Mouse (Mus musculus): Measurements from ENCODE around the gene Cadm1. TPM values are rescaled to one million over a fixed set of nuclear protein-coding genes. Genes with fewer than 3 reads are reported as not detected.

The Cadm1 gene
- polyA plus RNA-seq, 1 experiment from 2014 or later = 82.9 TPM

DNA sequence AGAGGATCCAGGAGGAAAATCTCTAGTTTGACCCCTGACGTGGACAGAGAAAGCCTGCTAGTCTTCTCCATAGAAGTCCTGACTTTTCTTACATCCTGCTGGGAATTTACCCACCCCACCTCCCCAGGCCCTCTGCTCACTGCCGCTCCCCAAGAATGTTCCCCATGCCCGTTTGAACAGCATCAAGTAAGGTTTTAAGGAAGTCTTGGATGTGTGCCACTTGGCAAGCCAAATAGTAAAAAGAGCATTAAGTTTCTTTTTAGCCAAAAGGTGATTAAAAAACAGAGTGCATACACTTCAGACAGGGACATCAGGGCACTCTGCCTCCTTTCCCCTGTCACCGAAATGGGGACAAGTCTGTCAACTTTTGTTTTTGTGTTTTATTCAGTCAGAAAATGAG is 299.9 kb downstream of the Cadm1 start:
- H3K4me3 ChIP-seq = no peak overlapping the region
- H3K9me3 ChIP-seq = no peaks in the 10 kb centered on the region
- H3K4me2 ChIP-seq = 0 out of 2 replicates have a peak overlapping the region, but pooled peaks have one; percentile 49
- WGBS = 24% methylated on average over 4 of the region's 4 CpGs
- H3K27me3 ChIP-seq = no peaks in the 10 kb centered on the region
- peak overlapping the region; percentile 25 for H3K27ac ChIP-seq
- H3K36me3 ChIP-seq = no peaks in the 10 kb centered on the region
- ATAC-seq (ENCODE audit: borderline replicate concordance, extremely low read depth, low FRiP score, low TSS enrichment) = no peak
- no peak overlapping the region for H3K9ac ChIP-seq
- H3K4me1 ChIP-seq = peaks cover 31% of the 10 kb centered on the region

DNA sequence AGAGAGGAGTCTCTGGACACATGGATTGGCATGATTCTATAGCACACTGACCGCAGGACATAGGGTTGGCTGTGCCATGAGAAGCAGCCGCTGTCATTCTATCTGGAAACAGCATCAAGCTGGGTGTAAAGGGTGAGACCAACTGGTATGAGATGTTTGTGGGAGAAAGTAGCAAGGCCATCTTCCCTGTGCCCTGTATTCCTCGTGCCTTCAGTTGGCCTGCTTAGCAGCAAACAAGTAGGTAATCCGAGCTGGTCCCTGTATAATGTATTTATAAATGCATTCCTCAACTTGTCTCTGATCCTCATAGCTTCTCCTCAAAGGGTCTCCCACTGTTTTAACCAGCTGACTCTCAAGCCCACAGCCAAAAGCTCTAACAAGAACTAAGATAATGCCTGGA is 301.4 kb downstream of the Cadm1 start:
- 54% methylated on average over 4 of the region's 4 CpGs for WGBS
- no peak overlapping the region for H3K27ac ChIP-seq
- no peaks in the 10 kb centered on the region for H3K27me3 ChIP-seq
- H3K9me3 ChIP-seq = no peaks in the 10 kb centered on the region
- ATAC-seq (ENCODE audit: borderline replicate concordance, extremely low read depth, low FRiP score, low TSS enrichment) = no peak
- H3K4me1 ChIP-seq = peaks cover 31% of the 10 kb centered on the region
- no peak overlapping the region for H3K4me3 ChIP-seq
- H3K9ac ChIP-seq = no peak overlapping the region
- no peak overlapping the region for H3K4me2 ChIP-seq
- H3K36me3 ChIP-seq = no peaks in the 10 kb centered on the region

DNA sequence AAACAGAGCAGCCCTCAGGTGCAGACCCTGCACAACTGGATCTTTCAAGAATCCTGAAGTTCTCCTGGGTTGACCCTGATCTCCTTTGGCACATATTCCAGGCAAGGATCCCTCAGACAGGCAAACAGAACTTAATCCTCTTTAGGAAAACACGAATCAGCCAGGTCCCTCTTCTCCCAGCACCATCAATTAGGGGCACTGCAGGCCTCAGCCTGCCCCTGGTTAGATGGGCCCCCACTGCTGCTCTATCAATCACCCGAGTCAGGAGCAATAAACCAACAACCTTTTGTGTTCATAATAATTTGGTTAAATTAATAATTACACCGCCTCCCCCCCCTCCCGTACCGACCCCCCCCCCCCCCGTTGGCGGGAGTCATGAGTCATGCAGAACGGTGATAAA is 308.2 kb downstream of the Cadm1 start:
- H3K9me3 ChIP-seq = no peaks in the 10 kb centered on the region
- H3K4me3 ChIP-seq = no peak overlapping the region
- 12% methylated on average over 8 of the region's 8 CpGs for WGBS
- no peak overlapping the region for H3K27ac ChIP-seq
- H3K4me2 ChIP-seq = no peak overlapping the region
- no peaks in the 10 kb centered on the region for H3K36me3 ChIP-seq
- H3K9ac ChIP-seq = no peak overlapping the region
- no peaks in the 10 kb centered on the region for H3K27me3 ChIP-seq
- no peak for ATAC-seq (ENCODE audit: borderline replicate concordance, extremely low read depth, low FRiP score, low TSS enrichment)
- H3K4me1 ChIP-seq = no peaks in the 10 kb centered on the region

DNA sequence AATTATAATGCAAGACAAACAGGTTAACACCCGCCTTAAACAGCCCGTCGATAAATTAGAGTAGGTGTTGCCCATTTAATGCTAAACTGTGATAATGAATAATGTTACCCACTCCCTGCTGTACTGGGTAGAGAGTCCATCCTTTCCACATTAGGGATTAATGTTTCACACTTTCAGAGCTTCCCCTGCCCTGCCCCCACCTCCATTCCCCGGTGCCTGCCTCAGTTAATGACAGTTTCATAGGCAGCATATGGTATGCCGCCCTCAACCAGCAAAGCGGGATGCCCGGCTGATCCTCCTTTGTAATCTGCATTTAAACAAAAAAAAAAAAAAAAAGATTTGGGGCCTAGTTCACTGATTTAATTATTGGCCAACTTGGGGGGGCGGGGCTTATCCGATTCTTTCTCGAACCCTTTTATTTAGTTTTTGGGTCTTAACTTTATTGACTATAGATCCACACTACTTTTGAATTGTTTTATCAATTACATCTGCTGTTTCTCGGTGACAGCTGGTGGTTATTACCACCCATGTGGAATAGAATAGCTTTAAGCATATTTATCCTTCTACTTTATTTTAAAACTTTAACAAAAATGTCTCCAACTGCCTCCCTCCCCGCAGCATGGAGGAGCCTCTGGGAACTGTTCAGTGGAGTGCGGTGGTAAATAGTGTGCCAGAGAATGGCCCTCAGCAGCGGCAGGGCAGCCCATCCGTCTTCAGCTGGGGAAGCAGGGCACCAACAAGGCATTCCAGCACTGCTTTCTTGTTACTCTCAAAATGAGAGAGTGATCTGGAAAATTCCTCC is 309.1 kb downstream of the Cadm1 start:
- H3K4me2 ChIP-seq = no peak overlapping the region
- H3K36me3 ChIP-seq = no peaks in the 10 kb centered on the region
- peak overlapping the region; percentile 16; the same call in 1 of the 2 replicates for H3K27ac ChIP-seq
- H3K4me1 ChIP-seq = no peaks in the 10 kb centered on the region
- H3K27me3 ChIP-seq = no peaks in the 10 kb centered on the region
- WGBS = 40% methylated on average over 15 of the region's 15 CpGs
- ATAC-seq (ENCODE audit: borderline replicate concordance, extremely low read depth, low FRiP score, low TSS enrichment) = no peak
- H3K4me3 ChIP-seq = no peak overlapping the region
- no peak overlapping the region for H3K9ac ChIP-seq
- no peaks in the 10 kb centered on the region for H3K9me3 ChIP-seq

DNA sequence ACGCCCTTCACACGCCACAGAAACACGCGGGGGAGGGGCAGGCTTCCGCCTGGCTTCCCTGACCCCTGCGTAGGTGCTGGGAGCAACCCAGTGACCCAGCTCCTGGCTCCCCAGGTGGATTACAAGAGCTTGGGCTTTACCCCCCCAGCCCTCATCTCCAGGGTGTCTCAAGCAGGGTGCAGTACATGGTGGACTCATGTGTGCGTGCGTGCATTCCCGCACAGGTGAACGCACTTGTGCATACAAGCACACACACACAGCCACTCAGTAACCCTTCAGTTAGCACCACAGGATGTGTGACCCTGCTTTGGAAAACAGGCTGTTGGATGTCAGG is 309.7 kb downstream of the Cadm1 start:
- Histone ChIP-seq H3K27me3 (no peaks in the 10 kb centered on the region), H3K4me3 (no peak overlapping the region), H3K4me2 (no peak overlapping the region), H3K9me3 (no peaks in the 10 kb centered on the region), H3K4me1 (no peaks in the 10 kb centered on the region), H3K27ac (peak overlapping the region; percentile 16; the same call in 1 of the 2 replicates), H3K9ac (no peak overlapping the region), H3K36me3 (no peaks in the 10 kb centered on the region)
- ATAC-seq (ENCODE audit: borderline replicate concordance, extremely low read depth, low FRiP score, low TSS enrichment) = 0 out of 2 replicates have a peak, but pooled peaks have one; percentile 35
- WGBS = 63% methylated on average over 10 of the region's 10 CpGs

DNA sequence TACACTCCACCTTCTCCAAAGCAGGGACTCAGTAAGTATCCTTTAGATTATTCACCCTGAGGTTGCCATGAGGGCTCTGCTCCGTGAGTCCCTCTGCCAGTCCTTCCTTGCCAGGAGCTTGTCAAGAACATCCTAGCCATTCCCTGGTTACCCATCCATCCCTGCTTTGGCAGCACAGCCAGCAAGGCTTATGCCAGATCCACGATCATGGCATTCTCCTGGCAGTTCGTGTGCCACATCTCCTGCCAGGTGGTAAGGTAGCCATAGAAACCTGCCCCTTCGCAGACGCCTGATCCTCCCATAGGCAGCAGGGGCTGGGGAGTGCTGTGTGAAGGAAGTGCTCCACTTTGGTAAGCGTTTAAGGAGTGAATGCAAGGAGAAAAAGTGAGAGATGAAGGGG is 313.4 kb downstream of the Cadm1 start:
- ATAC-seq (ENCODE audit: borderline replicate concordance, extremely low read depth, low FRiP score, low TSS enrichment) = no peak
- H3K27me3 ChIP-seq = no peaks in the 10 kb centered on the region
- no peak overlapping the region for H3K4me2 ChIP-seq
- no peaks in the 10 kb centered on the region for H3K36me3 ChIP-seq
- no peaks in the 10 kb centered on the region for H3K4me1 ChIP-seq
- no peak overlapping the region for H3K9ac ChIP-seq
- no peak overlapping the region for H3K4me3 ChIP-seq
- 78% methylated on average over 6 of the region's 6 CpGs for WGBS
- no peaks in the 10 kb centered on the region for H3K9me3 ChIP-seq
- no peak overlapping the region for H3K27ac ChIP-seq

DNA sequence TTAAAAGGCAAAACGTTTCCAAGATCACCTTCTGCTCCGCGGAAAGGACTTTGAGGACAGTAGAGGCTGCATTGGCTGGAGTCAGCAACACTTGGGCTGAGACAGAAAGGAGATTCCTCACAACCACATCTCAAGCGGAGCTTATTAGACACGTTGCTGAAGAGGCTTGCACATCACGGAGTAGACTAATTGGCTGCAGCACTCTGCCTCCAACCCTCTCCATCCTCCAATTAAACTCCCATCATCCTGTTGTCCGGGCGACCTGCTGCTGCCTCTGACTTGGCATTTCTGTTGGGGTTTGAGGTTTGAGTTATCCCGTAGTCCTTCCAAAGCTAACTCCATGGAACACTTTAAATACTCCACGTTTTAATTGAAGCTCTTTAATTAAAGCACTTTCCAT is 316.3 kb downstream of the Cadm1 start:
- Histone ChIP-seq H3K4me3 (no peak overlapping the region), H3K36me3 (no peaks in the 10 kb centered on the region), H3K4me2 (no peak overlapping the region), H3K9ac (no peak overlapping the region), H3K9me3 (no peaks in the 10 kb centered on the region), H3K4me1 (no peaks in the 10 kb centered on the region), H3K27ac (no peak overlapping the region), H3K27me3 (no peaks in the 10 kb centered on the region)
- ATAC-seq (ENCODE audit: borderline replicate concordance, extremely low read depth, low FRiP score, low TSS enrichment) = no peak
- 74% methylated on average over 10 of the region's 10 CpGs for WGBS

DNA sequence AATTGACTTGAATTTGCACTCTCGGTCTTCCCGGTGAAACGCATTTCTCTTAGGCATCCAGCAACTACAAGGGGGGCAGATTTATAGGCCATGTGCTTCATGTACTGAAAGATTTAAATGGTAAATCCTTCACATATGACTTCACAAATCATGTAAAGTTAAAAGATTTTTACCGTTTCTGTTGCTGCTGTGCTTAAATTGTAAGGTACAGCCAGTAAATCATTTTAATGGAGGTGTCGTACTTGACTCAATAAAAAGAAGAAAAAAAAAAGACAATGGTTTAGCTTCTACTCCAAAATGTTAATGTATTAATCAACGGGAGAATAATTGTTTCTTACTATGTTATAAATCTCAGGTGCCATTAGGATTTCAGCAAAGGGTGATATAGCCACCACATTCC is 317.0 kb downstream of the Cadm1 start:
- WGBS = 58% methylated on average over 6 of the region's 6 CpGs
- no peaks in the 10 kb centered on the region for H3K36me3 ChIP-seq
- H3K9ac ChIP-seq = no peak overlapping the region
- no peaks in the 10 kb centered on the region for H3K4me1 ChIP-seq
- no peaks in the 10 kb centered on the region for H3K9me3 ChIP-seq
- no peak for ATAC-seq (ENCODE audit: borderline replicate concordance, extremely low read depth, low FRiP score, low TSS enrichment)
- H3K4me3 ChIP-seq = no peak overlapping the region
- no peak overlapping the region for H3K27ac ChIP-seq
- H3K4me2 ChIP-seq = no peak overlapping the region
- H3K27me3 ChIP-seq = no peaks in the 10 kb centered on the region

DNA sequence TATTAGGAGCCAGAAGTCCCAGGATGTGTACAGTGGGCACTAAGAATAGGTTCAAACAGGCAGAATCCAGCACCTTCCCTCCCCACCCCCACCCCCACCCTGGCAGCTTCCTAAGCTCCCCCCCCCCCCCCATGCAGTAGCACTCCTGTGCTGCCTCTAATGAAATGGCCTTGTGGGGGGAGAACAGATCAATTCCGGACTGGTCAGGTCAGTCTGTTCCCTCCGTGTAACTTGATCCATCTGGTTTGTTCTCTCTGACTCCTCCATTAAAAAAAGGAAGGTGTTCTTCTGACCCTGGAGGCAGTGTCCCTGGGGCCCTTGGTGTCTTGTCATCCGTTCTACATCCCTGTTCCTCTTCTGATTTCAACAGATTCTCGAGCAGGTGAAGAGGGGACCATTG is 317.8 kb downstream of the Cadm1 start:
- Histone ChIP-seq H3K27ac (no peak overlapping the region), H3K27me3 (no peaks in the 10 kb centered on the region), H3K4me3 (no peak overlapping the region), H3K9me3 (no peaks in the 10 kb centered on the region), H3K9ac (no peak overlapping the region), H3K4me2 (no peak overlapping the region), H3K4me1 (no peaks in the 10 kb centered on the region), H3K36me3 (no peaks in the 10 kb centered on the region)
- no peak for ATAC-seq (ENCODE audit: borderline replicate concordance, extremely low read depth, low FRiP score, low TSS enrichment)
- 19% methylated on average over 4 of the region's 4 CpGs for WGBS

DNA sequence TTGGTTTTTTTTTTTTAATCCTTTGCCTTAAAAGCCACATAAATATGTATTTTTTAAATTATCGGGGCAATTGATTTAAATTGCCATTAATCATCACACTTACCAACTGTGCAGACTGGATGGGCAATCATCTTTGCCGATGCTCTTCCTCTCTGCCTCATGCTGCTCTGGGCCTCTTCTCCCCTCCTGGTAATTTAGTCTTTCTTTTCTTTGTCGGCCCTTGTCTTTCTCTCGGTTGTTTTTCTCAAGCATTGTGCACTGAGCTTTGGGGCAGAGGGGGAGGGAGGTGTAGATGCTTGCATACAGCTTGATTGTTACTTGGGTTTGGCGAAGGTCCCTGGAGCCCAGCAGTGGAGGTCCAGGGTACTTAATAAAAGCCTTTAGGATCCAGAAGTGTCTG is 318.8 kb downstream of the Cadm1 start:
- WGBS = 59% methylated on average over 5 of the region's 5 CpGs
- Histone ChIP-seq H3K27ac (no peak overlapping the region), H3K4me2 (no peak overlapping the region), H3K4me1 (no peaks in the 10 kb centered on the region), H3K9me3 (no peaks in the 10 kb centered on the region), H3K9ac (no peak overlapping the region), H3K27me3 (no peaks in the 10 kb centered on the region), H3K36me3 (no peaks in the 10 kb centered on the region), H3K4me3 (no peak overlapping the region)
- ATAC-seq (ENCODE audit: borderline replicate concordance, extremely low read depth, low FRiP score, low TSS enrichment) = no peak

DNA sequence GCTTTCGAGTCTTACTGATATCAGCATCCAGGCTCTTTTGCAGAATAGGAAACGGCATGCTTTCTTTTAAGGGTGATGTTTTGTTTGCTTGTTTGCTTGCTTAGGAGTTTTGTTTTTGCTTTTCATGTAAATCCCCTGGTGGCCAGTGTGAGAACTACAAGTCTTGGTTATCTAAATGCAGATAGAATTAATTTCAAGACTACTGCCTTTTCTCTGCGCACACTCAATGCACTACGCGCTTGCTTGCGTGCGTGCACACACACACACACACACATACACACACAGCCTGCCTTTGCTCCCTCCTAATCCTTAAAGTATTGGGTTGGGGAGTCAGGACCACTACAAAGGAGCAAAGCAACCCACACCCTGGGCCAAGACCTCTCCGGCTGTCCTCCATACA is 326.3 kb downstream of the Cadm1 start:
- H3K36me3 ChIP-seq = no peaks in the 10 kb centered on the region
- no peak overlapping the region for H3K9ac ChIP-seq
- H3K9me3 ChIP-seq = no peaks in the 10 kb centered on the region
- H3K4me1 ChIP-seq = peaks cover 14% of the 10 kb centered on the region
- H3K27me3 ChIP-seq = no peaks in the 10 kb centered on the region
- H3K4me3 ChIP-seq = no peak overlapping the region
- H3K4me2 ChIP-seq = no peak overlapping the region
- no peak overlapping the region for H3K27ac ChIP-seq
- 81% methylated on average over 8 of the region's 8 CpGs for WGBS
- no peak for ATAC-seq (ENCODE audit: borderline replicate concordance, extremely low read depth, low FRiP score, low TSS enrichment)

DNA sequence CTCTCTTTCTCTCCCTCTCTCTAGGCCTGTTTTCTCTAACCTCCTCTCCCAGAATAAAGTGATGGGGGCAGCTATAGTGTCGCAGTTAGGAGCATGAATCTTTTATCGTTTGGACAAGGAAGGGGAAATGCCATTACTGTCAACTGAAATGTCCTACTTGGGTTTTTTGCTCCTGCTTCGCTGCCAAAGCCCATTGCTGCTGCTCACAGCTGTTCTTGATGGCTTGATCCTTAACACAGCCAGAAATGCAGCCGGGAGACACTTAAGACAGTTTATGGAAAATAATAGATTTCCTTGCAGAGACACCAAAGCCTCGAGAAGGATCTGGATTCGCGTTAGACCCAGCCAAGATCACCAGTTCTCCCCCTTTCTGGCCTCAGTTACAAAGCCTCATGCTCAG is 327.3 kb downstream of the Cadm1 start:
- WGBS = 48% methylated on average over 7 of the region's 7 CpGs
- Histone ChIP-seq H3K9me3 (no peaks in the 10 kb centered on the region), H3K4me3 (no peak overlapping the region), H3K27ac (peak overlapping the region; percentile 13; the same call in 1 of the 2 replicates), H3K27me3 (no peaks in the 10 kb centered on the region), H3K4me2 (no peak overlapping the region), H3K36me3 (no peaks in the 10 kb centered on the region), H3K9ac (no peak overlapping the region), H3K4me1 (peaks cover 15% of the 10 kb centered on the region)
- ATAC-seq (ENCODE audit: borderline replicate concordance, extremely low read depth, low FRiP score, low TSS enrichment) = no peak

DNA sequence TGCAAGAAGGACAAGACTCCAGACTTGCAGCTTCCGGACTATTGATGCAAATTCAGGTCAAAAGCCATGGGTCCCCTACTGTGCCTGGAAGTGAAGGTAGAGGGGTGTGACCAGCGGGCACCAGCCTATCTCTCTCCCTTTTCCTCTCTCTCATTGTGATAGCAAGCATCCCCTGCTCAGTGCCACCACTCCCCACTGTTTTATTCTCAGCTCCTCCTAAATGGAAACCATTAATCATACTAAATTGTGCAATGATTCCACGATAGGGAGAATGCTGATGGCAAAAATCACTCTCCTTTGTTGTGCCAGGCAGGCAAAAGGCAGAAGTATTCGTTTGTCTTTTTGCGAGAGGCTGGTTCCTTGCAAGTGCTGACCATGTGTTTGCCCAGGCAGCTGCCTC is 328.2 kb downstream of the Cadm1 start:
- no peak overlapping the region for H3K4me3 ChIP-seq
- no peaks in the 10 kb centered on the region for H3K27me3 ChIP-seq
- H3K4me1 ChIP-seq = peaks cover 15% of the 10 kb centered on the region
- no peak overlapping the region for H3K9ac ChIP-seq
- no peak overlapping the region for H3K4me2 ChIP-seq
- no peaks in the 10 kb centered on the region for H3K9me3 ChIP-seq
- 57% methylated on average over 5 of the region's 5 CpGs for WGBS
- H3K36me3 ChIP-seq = no peaks in the 10 kb centered on the region
- H3K27ac ChIP-seq = no peak overlapping the region
- ATAC-seq (ENCODE audit: borderline replicate concordance, extremely low read depth, low FRiP score, low TSS enrichment) = no peak
